Mouse (Mus musculus) activated CD4-positive, CD25-positive, alpha-beta regulatory T cell, adult 4 months (primary cell): ENCODE results near the gene Snx5. TPM values are rescaled to one million over a fixed set of nuclear protein-coding genes. Genes with fewer than 3 reads are reported as not detected.

Experiments used
- ATAC-seq: one replicate; pipeline ENCODE4 v1.8.0; 2017
- polyA plus RNA-seq, 2 experiments: library from polyadenylated mRNA; unstranded; fragments of 100-300 nt; shearing (Covaris generic); gene quantifications; one replicate each; pipeline ENCODE4 v1.2.1; 2017

Gene Snx5
- polyA plus RNA-seq, 2 experiments from 2014 or later: 85.8 to 119 TPM

DNA sequence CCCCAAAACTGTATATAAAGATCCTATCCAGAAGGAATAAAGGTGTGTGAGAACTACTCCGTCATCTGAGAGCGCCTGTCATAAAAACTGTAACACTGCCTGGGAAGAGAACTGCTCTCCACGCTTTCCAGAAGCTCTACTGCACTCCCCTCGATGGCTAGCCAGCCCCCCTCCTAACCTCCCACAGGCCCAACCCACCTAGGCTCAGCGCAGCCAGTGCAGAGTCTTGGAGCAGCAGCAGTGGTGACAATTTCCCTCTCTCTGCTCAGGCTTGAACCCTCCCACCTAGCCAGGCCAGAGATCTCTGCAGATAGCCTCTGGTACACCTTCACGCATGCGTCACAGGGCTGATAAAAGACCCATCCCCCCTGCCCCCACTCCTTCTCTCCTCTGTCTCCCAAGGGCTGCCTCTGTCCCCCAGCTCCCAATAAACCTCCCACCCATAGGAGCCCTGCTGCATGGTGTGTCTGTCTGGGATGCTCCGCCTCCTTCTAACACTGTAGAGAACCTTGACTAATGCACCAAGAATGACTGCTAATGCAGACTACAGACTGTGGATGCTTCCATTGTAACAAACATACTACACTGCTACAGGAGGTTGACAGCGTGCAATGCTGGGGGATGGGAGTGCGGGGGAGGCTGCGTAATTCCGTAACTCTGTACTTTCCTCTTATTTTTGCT is 43.7 kb downstream of the Snx5 start:
- ATAC-seq: no peak

- peak; percentile 68 for ATAC-seq
Observed at GRCm38 (mm10) chr2:144224351-144224750, 46.4 kb downstream of the Snx5 start.

GRCm38 (mm10) chr2:144215601-144216000 is 55.1 kb downstream of the Snx5 start:
- no peak for ATAC-seq

GRCm38 (mm10) chr2:144215195-144215594 is 55.5 kb downstream of the Snx5 start:
- no peak for ATAC-seq

- ATAC-seq: no peak
Observed at GRCm38 (mm10) chr2:144214508-144215185, 56.1 kb downstream of the Snx5 start.

- peak; percentile 79 for ATAC-seq
Observed at GRCm38 (mm10) chr2:144213803-144214202, 56.9 kb downstream of the Snx5 start.

GRCm38 (mm10) chr2:144209425-144209824 is 61.3 kb downstream of the Snx5 start:
- no peak for ATAC-seq

DNA sequence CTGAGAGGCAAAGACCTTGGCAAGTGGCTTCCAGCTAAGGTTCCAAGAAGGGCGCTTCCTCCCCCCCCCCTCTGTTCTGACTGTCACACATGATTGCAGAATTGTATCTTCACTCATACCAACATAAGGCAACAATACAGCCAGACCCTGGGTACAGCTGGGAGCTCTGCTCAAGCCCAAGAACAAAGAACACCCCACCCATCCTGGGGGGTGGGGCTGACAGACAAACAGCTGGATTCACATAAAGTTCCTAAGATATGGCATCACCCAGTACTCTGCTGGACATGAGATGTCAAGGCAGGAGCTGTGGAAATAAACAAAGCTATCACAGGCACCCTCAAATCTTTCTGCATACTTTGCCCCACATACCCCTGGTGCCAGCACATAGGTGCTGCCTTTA is 63.3 kb downstream of the Snx5 start:
- ATAC-seq: no peak

DNA sequence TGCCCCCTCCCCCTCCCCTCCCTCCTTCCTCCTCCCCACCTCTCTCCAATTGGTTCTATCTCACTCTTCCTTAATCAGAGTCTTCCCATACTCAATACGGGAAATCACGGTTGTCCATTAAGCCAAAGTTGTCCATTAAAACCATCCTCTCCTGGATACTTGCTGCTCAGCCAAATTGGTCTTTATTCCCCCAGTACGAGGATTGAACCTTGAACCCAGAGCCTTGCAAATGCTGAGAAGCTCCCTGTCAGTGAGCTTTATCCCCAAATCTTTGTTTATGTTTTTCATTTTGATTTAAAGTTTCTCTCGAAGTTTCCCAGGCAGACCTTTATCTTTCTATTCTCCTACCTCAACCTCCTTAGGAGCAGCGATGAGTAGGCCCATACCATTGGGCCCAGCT is 67.7 kb downstream of the Snx5 start:
- no peak for ATAC-seq

- ATAC-seq: no peak
Observed at GRCm38 (mm10) chr2:144202567-144202966, 68.1 kb downstream of the Snx5 start.

GRCm38 (mm10) chr2:144202151-144202550 is 68.6 kb downstream of the Snx5 start:
- ATAC-seq: no peak

Other genes starting within 250 kb of the Snx5 start
- gene Banf2, start 237.8 kb downstream of the Snx5 start, polyA plus RNA-seq: not detected
- gene Mgme1, start 243 bp downstream of the Snx5 start, polyA plus RNA-seq: 10 to 100 TPM in 1 of 2 experiments, 1 to 10 TPM in 1; 6.4 to 11.9 TPM
- gene Ovol2, start 61.2 kb upstream of the Snx5 start, polyA plus RNA-seq: not detected
- 10 to 100 TPM; 12.7 to 16.8 TPM for gene Kat14, start 98.1 kb upstream of the Snx5 start, polyA plus RNA-seq
- gene Pet117, start 98.1 kb upstream of the Snx5 start, polyA plus RNA-seq: 1 to 10 TPM in 1 of 2 experiments, not detected in 1; 2.4 TPM